Mouse (Mus musculus): Measurements from ENCODE around the gene Asna1. TPM values are rescaled to one million over a fixed set of nuclear protein-coding genes. Genes with fewer than 3 reads are reported as not detected.

The Asna1 gene
- total and polyA plus RNA-seq, 2 experiments: 30.3 to 60.0 TPM

DNA sequence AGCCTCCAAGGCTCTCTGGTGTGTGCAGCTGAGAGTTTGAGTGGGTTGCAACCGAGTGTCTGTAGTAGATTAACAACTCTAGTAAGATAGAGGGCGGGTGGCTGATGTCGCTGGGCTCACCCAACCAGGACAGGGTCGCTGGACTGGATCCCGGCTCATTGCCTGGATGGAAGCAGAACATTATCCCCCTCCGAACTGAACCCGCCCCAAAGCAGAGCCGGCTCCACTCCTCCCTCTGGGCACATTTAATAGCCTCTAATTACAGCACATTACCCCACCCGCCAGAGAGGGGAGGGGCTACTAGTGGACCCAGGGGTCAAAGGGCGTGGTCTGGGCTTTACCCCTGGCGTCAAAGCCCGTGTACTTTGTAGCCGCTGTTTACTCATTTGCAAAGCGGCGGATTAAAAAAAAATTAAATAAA lies 35.8 kb downstream of the Asna1 start:
- Histone ChIP-seq H3K4me3 (ENCODE audit: insufficient read depth, low read depth, low read length) (peak overlapping the region; percentile 13; the same call in 1 of the 2 replicates), H3K9ac (ENCODE audit: low read depth, low read length) (peak overlapping the region; percentile 39), H3K79me2 (ENCODE audit: control insufficient read depth, insufficient read depth, low read length) (no peaks in the 10 kb centered on the region), H3K27me3 (ENCODE audit: control insufficient read depth, insufficient read depth, low read length) (no peaks in the 10 kb centered on the region), H3K4me1 (ENCODE audit: control insufficient read depth, insufficient read depth, low read length) (peaks cover 13% of the 10 kb centered on the region; the same call in 1 of the 2 replicates), H3K27ac (replicated peaks; ENCODE audit: insufficient read depth, low read depth, low read length) (peak overlapping the region; percentile 67), H3K36me3 (ENCODE audit: control insufficient read depth, insufficient read depth, low read length) (no peaks in the 10 kb centered on the region)
- peak; percentile 88 for DNase-seq (ENCODE audit: extremely low read depth, low read depth, low spot score)
- 8% methylated on average over 15 of the region's 15 CpGs for WGBS
- TF ChIP-seq POLR2A (IDR thresholded peaks at IDR 0.05; ENCODE audit: extremely low read depth, insufficient read depth, low read length) (0 out of 2 replicates have a peak, but pooled peaks have one; percentile 11), CTCF (IDR thresholded peaks at IDR 0.05; ENCODE audit: low read depth, low read length) (no peak)

DNA sequence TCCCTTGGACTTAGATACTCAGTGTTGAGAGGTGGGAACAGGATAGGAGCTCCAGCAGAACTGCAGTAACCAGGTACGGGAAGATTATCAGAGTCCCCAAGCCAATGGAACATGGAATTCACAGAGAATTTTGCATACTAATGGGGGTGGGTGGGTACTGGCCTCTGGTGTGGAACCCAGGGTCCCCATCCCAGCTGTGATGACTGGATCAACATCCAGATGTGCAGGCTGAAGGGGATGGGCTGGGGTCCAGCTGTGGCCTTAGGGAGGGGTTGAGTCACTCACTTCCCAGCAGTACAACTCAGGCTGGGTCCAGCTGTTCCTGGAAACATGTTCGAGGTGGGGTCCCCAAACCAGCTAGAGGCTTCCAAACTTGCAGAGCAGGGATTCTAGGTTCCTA lies 37.2 kb downstream of the Asna1 start:
- Histone ChIP-seq H3K36me3 (ENCODE audit: control insufficient read depth, insufficient read depth, low read length) (no peaks in the 10 kb centered on the region), H3K4me1 (ENCODE audit: control insufficient read depth, insufficient read depth, low read length) (peaks cover 16% of the 10 kb centered on the region; the same call in 1 of the 2 replicates), H3K27ac (replicated peaks; ENCODE audit: insufficient read depth, low read depth, low read length) (no peak overlapping the region), H3K27me3 (ENCODE audit: control insufficient read depth, insufficient read depth, low read length) (no peaks in the 10 kb centered on the region), H3K79me2 (ENCODE audit: control insufficient read depth, insufficient read depth, low read length) (no peaks in the 10 kb centered on the region), H3K9ac (ENCODE audit: low read depth, low read length) (no peak overlapping the region), H3K4me3 (ENCODE audit: insufficient read depth, low read depth, low read length) (no peak overlapping the region)
- WGBS: 95% methylated on average over 2 of the region's 2 CpGs
- TF ChIP-seq POLR2A (IDR thresholded peaks at IDR 0.05; ENCODE audit: extremely low read depth, insufficient read depth, low read length): no peak
- TF ChIP-seq CTCF (IDR thresholded peaks at IDR 0.05; ENCODE audit: low read depth, low read length): no peak
- DNase-seq (ENCODE audit: extremely low read depth, low read depth, low spot score): no peak

DNA sequence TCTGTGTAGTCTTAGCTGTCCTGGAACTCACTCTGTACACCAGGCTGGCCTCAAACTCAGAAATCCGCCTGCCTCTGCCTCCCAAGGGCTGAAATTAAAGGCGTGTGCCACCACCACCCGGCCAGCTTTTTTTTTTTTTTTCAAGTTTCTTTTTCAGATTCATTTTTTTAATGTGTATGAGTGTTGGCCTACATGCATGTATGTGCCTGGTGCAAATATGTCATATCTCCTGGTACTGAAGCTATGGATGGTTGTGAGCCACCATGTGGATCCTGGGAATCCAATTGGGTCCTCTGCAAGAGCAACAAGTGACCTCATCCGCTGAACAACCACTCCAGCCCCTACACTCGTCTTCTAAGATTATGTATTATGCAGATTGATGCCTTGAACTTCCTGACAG lies 37.7 kb downstream of the Asna1 start:
- no peak for DNase-seq (ENCODE audit: extremely low read depth, low read depth, low spot score)
- Histone ChIP-seq H3K9ac (ENCODE audit: low read depth, low read length) (no peak overlapping the region), H3K27ac (replicated peaks; ENCODE audit: insufficient read depth, low read depth, low read length) (no peak overlapping the region), H3K79me2 (ENCODE audit: control insufficient read depth, insufficient read depth, low read length) (no peaks in the 10 kb centered on the region), H3K36me3 (ENCODE audit: control insufficient read depth, insufficient read depth, low read length) (no peaks in the 10 kb centered on the region), H3K27me3 (ENCODE audit: control insufficient read depth, insufficient read depth, low read length) (no peaks in the 10 kb centered on the region), H3K4me1 (ENCODE audit: control insufficient read depth, insufficient read depth, low read length) (peaks cover 16% of the 10 kb centered on the region; the same call in 1 of the 2 replicates), H3K4me3 (ENCODE audit: insufficient read depth, low read depth, low read length) (no peak overlapping the region)
- TF ChIP-seq POLR2A (IDR thresholded peaks at IDR 0.05; ENCODE audit: extremely low read depth, insufficient read depth, low read length): no peak
- 90% methylated on average over 5 of the region's 5 CpGs for WGBS

DNA sequence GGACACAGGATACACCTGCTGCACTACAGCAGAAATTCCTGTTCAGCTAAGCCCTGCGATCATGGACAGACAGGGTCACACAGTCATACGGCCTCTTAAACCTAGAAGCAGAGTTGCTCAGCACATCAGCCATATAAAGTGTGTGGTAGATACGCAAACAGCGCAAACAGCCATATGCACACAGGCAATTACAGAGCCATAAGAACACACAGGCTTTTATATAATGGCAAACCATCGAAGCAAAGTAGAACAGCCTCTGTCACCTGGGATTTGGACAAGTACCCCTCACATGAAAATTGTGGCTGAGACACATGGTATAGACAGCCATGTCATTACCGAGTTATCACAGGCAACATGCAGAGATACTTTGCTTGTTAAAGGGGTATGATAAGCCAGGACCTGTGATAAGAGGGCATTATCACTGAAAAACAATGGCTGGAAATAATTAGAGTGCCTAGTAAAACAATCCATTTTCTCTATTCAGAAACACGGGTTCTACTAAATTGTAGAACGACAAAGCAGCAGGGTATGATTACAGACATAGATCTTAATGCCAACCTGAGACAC lies 38.6 kb downstream of the Asna1 start:
- no peak for DNase-seq (ENCODE audit: extremely low read depth, low read depth, low spot score)
- peaks cover 16% of the 10 kb centered on the region; the same call in 1 of the 2 replicates for H3K4me1 ChIP-seq (ENCODE audit: control insufficient read depth, insufficient read depth, low read length)
- peak overlapping the region; percentile 53 for H3K4me3 ChIP-seq (ENCODE audit: insufficient read depth, low read depth, low read length)
- 47% methylated on average over 8 of the region's 8 CpGs for WGBS
- H3K79me2 ChIP-seq (ENCODE audit: control insufficient read depth, insufficient read depth, low read length): no peaks in the 10 kb centered on the region
- H3K27ac ChIP-seq (replicated peaks; ENCODE audit: insufficient read depth, low read depth, low read length): peak overlapping the region; percentile 50
- H3K9ac ChIP-seq (ENCODE audit: low read depth, low read length): peak overlapping the region; percentile 62
- no peaks in the 10 kb centered on the region for H3K36me3 ChIP-seq (ENCODE audit: control insufficient read depth, insufficient read depth, low read length)
- H3K27me3 ChIP-seq (ENCODE audit: control insufficient read depth, insufficient read depth, low read length): no peaks in the 10 kb centered on the region
- no peak for TF ChIP-seq CTCF (IDR thresholded peaks at IDR 0.05; ENCODE audit: low read depth, low read length)
- TF ChIP-seq POLR2A (IDR thresholded peaks at IDR 0.05; ENCODE audit: extremely low read depth, insufficient read depth, low read length): no peak

DNA sequence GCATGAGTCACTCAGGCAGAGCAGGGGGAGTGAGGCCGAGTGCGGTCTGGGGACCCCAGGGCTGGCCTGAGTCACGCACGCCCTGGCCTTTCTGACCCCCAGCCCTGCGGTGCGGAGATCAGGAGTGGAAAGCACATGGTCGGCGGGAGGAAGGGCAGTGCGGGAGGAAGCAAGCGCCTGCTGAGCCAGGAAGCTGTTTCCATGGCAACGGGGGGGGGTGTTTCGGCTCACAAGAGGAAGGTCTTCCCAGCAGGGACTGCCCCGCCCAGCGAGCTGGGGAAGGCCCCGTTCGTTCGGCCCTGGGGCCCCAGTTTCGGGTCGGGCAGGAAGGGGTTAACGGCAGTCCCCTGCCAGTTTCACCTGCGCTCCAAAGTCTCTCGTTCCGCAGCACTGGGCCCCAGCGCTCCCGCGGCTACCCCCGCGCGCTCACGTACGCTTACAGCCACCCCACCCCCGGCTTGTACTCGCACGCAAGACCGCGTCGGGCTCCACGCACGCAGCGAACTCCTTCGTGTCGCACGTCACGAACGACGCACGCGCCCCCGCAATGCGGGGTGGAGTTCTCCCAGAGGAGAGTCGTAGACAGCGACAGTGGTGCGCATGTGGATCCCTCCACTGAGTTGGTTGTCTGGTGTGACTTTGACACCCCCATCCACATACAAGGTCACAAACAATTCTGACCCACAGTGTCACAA lies 39.2 kb downstream of the Asna1 start:
- peak; percentile 73 for DNase-seq (ENCODE audit: extremely low read depth, low read depth, low spot score)
- no peaks in the 10 kb centered on the region for H3K27me3 ChIP-seq (ENCODE audit: control insufficient read depth, insufficient read depth, low read length)
- WGBS: 2% methylated on average over 53 of the region's 53 CpGs
- peak overlapping the region; percentile 53 for H3K4me3 ChIP-seq (ENCODE audit: insufficient read depth, low read depth, low read length)
- no peaks in the 10 kb centered on the region for H3K36me3 ChIP-seq (ENCODE audit: control insufficient read depth, insufficient read depth, low read length)
- peaks cover 20% of the 10 kb centered on the region for H3K4me1 ChIP-seq (ENCODE audit: control insufficient read depth, insufficient read depth, low read length)
- H3K79me2 ChIP-seq (ENCODE audit: control insufficient read depth, insufficient read depth, low read length): no peaks in the 10 kb centered on the region
- peak overlapping the region; percentile 62 for H3K9ac ChIP-seq (ENCODE audit: low read depth, low read length)
- peak; percentile 20; the same call in 1 of the 2 replicates for TF ChIP-seq POLR2A (IDR thresholded peaks at IDR 0.05; ENCODE audit: extremely low read depth, insufficient read depth, low read length)
- TF ChIP-seq CTCF (IDR thresholded peaks at IDR 0.05; ENCODE audit: low read depth, low read length): no peak
- peak overlapping the region; percentile 50 for H3K27ac ChIP-seq (replicated peaks; ENCODE audit: insufficient read depth, low read depth, low read length)

All from liver, adult 2 months (tissue).